Mouse (Mus musculus) hindbrain, embryonic 16.5 days (tissue): ENCODE results near the gene Tpbgl. TPM values are rescaled to one million over a fixed set of nuclear protein-coding genes. Genes with fewer than 3 reads are reported as not detected.

Experiments
- ATAC-seq: fragments of 200-750 bp; cut with Nextera tagmentation; 2 replicates; pipeline ENCODE4 v1.8.0; 2017; ENCODE audit warnings: moderate TSS enrichment, moderate library complexity
- H3K27ac ChIP-seq: fragments of 300-500 bp; sonication (generic); 2 replicates; pipeline ENCODE4 v1.5.1; 2014; ENCODE audit warnings: low read depth, mild to moderate bottlenecking, control low read depth, low read length, moderate library complexity
- H3K27me3 ChIP-seq: fragments of 300-500 bp; sonication (generic); replicated peaks from 2 replicates; pipeline ENCODE4 v1.6.1; 2014; ENCODE audit warnings: low read length; ENCODE audit not compliant: control insufficient read depth, insufficient read depth
- H3K36me3 ChIP-seq: fragments of 300-500 bp; sonication (generic); 2 replicates; pipeline ENCODE4 v1.6.1; 2014; ENCODE audit warnings: mild to moderate bottlenecking, low read length, moderate library complexity, mixed read lengths; ENCODE audit not compliant: control insufficient read depth, insufficient read depth
- H3K4me1 ChIP-seq: fragments of 300-500 bp; sonication (generic); 2 replicates; pipeline ENCODE4 v1.6.1; 2014; ENCODE audit warnings: low read depth, low read length; ENCODE audit not compliant: control insufficient read depth, insufficient read depth
- H3K4me2 ChIP-seq: fragments of 300-500 bp; sonication (generic); 2 replicates; pipeline ENCODE4 v1.6.1; 2014; ENCODE audit warnings: mild to moderate bottlenecking, low read length, control low read depth, moderate library complexity
- H3K4me3 ChIP-seq: fragments of 300-500 bp; sonication (generic); 2 replicates; pipeline ENCODE4 v1.5.1; 2014; ENCODE audit warnings: mild to moderate bottlenecking, low read length, control low read depth, moderate library complexity
- H3K9ac ChIP-seq: fragments of 300-500 bp; sonication (generic); 2 replicates; pipeline ENCODE4 v1.6.1; 2014; ENCODE audit warnings: low read depth, mild to moderate bottlenecking, control low read depth, low read length, moderate library complexity
- H3K9me3 ChIP-seq: fragments of 300-500 bp; sonication (generic); 2 replicates; pipeline ENCODE4 v1.6.1; 2014; ENCODE audit warnings: mild to moderate bottlenecking, low read length, moderate library complexity; ENCODE audit not compliant: control insufficient read depth
- WGBS: fragments of 180-500 bp; shearing (Covaris S2); extraction: QIAGEN DNeasy Blood & Tissue Kit; methylation state at CpG from one replicate; pipeline ENCODE4 v1.1.7; 2014; 5-methylcytosine and 5-hydroxymethylcytosine counted together
- polyA plus RNA-seq: library from polyadenylated mRNA; unstranded; fragments of >200 nt; fragmentation: Nextera tagmentation; extraction: Ambion mirVana; gene quantifications from 2 replicates; pipeline ENCODE4 v1.2.1, GENCODE M21; 2015

Tpbgl gene
- polyA plus RNA-seq, 1 experiment from 2014 or later, result 2.2 TPM

GRCm38 (mm10) chr7:99592669-99593068 is 34.2 kb downstream of the Tpbgl start:
- Histone ChIP-seq H3K4me1 (no peaks in the 10 kb centered on the region), H3K9ac (no peak overlapping the region), H3K4me3 (no peak overlapping the region), H3K36me3 (peaks cover 47% of the 10 kb centered on the region), H3K27me3 (no peaks in the 10 kb centered on the region), H3K9me3 (no peaks in the 10 kb centered on the region), H3K27ac (no peak overlapping the region), H3K4me2 (no peak overlapping the region)
- 100% methylated on average over 3 of the region's 3 CpGs for WGBS
- no peak for ATAC-seq

DNA sequence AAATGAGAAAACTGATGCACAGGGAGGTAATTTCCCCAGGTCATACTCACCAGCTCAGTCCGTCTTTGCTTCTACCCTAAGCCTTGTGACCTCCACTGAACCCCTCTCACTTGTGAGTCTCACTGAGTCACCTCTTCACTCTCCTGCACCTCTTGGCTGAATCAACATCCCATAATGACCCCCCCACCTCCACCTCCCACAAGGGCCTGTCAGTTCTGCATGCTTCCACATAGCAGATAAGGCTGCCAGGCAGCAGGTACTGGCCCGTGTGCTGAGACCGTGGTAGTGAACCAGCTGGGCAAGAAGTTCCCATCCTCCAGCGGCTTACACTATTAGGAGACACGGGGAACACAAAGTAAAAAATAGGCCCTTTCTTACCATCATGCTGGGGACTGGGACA is 36.3 kb downstream of the Tpbgl start:
- 50% methylated on average over 5 of the region's 5 CpGs for WGBS
- no peak for ATAC-seq

GRCm38 (mm10) chr7:99590064-99590463 is 36.8 kb downstream of the Tpbgl start:
- H3K9me3 ChIP-seq, result no peaks in the 10 kb centered on the region
- no peak overlapping the region for H3K27ac ChIP-seq
- peaks cover 30% of the 10 kb centered on the region for H3K36me3 ChIP-seq
- H3K9ac ChIP-seq, result no peak overlapping the region
- no peak overlapping the region for H3K4me3 ChIP-seq
- H3K4me1 ChIP-seq, result peaks cover 6% of the 10 kb centered on the region; the same call in 1 of the 2 replicates
- ATAC-seq, result peak; percentile 21; the same call in 1 of the 2 replicates
- H3K27me3 ChIP-seq, result no peaks in the 10 kb centered on the region
- WGBS, result 0% methylated on average over 3 of the region's 3 CpGs
- H3K4me2 ChIP-seq, result no peak overlapping the region

More for the DNA sequence above, 36.3 kb downstream of the Tpbgl start:
- Histone ChIP-seq H3K27me3 (no peaks in the 10 kb centered on the region), H3K9me3 (no peaks in the 10 kb centered on the region), H3K4me3 (no peak overlapping the region), H3K4me2 (no peak overlapping the region), H3K9ac (no peak overlapping the region), H3K27ac (no peak overlapping the region), H3K4me1 (peaks cover 6% of the 10 kb centered on the region; the same call in 1 of the 2 replicates), H3K36me3 (peaks cover 36% of the 10 kb centered on the region)

GRCm38 (mm10) chr7:99585976-99586375 is 40.9 kb downstream of the Tpbgl start:
- H3K27ac ChIP-seq, result no peak overlapping the region
- no peak for ATAC-seq
- H3K36me3 ChIP-seq, result peaks cover 15% of the 10 kb centered on the region; the same call in 1 of the 2 replicates

GRCm38 (mm10) chr7:99583625-99584024 is 43.3 kb downstream of the Tpbgl start:
- Histone ChIP-seq H3K36me3 (peaks cover 13% of the 10 kb centered on the region; the same call in 1 of the 2 replicates), H3K4me2 (no peak overlapping the region), H3K27ac (no peak overlapping the region), H3K4me1 (peaks cover 18% of the 10 kb centered on the region), H3K9me3 (no peaks in the 10 kb centered on the region), H3K4me3 (no peak overlapping the region), H3K27me3 (no peaks in the 10 kb centered on the region), H3K9ac (no peak overlapping the region)
- WGBS, result 79% methylated on average over 5 of the region's 5 CpGs
- no peak for ATAC-seq

More at GRCm38 (mm10) chr7:99585976-99586375, 40.9 kb downstream of the Tpbgl start:
- Histone ChIP-seq H3K9ac (no peak overlapping the region), H3K9me3 (no peaks in the 10 kb centered on the region), H3K4me2 (no peak overlapping the region), H3K27me3 (no peaks in the 10 kb centered on the region), H3K4me3 (no peak overlapping the region), H3K4me1 (peaks cover 7% of the 10 kb centered on the region)
- WGBS, result 77% methylated on average over 8 of the region's 8 CpGs

GRCm38 (mm10) chr7:99582867-99583266 is 44.0 kb downstream of the Tpbgl start:
- Histone ChIP-seq H3K36me3 (peaks cover 13% of the 10 kb centered on the region; the same call in 1 of the 2 replicates), H3K27me3 (no peaks in the 10 kb centered on the region), H3K27ac (no peak overlapping the region), H3K9ac (no peak overlapping the region), H3K4me1 (peaks cover 18% of the 10 kb centered on the region), H3K4me3 (no peak overlapping the region), H3K4me2 (no peak overlapping the region), H3K9me3 (no peaks in the 10 kb centered on the region)
- ATAC-seq, result no peak
- 33% methylated on average over 4 of the region's 4 CpGs for WGBS

- no peak overlapping the region for H3K9ac ChIP-seq
- no peak overlapping the region for H3K4me2 ChIP-seq
- H3K4me1 ChIP-seq, result peaks cover 18% of the 10 kb centered on the region
- no peaks in the 10 kb centered on the region for H3K27me3 ChIP-seq
- peaks cover 10% of the 10 kb centered on the region; the same call in 1 of the 2 replicates for H3K36me3 ChIP-seq
- ATAC-seq, result no peak
- H3K4me3 ChIP-seq, result no peak overlapping the region
- no peaks in the 10 kb centered on the region for H3K9me3 ChIP-seq
- H3K27ac ChIP-seq, result no peak overlapping the region
- 34% methylated on average over 7 of the region's 7 CpGs for WGBS
These were observed 44.6 kb downstream of the Tpbgl start for GRCm38 (mm10) chr7:99582306-99582705.

- Histone ChIP-seq H3K36me3 (peaks cover 8% of the 10 kb centered on the region; the same call in 1 of the 2 replicates), H3K4me2 (no peak overlapping the region; the same call in 1 of the 2 replicates), H3K9ac (no peak overlapping the region), H3K4me3 (no peak overlapping the region), H3K27me3 (no peaks in the 10 kb centered on the region), H3K4me1 (peaks cover 13% of the 10 kb centered on the region), H3K27ac (no peak overlapping the region), H3K9me3 (no peaks in the 10 kb centered on the region)
- no peak for ATAC-seq
- WGBS, result 57% methylated on average over 6 of the region's 6 CpGs
These were observed 46.7 kb downstream of the Tpbgl start for GRCm38 (mm10) chr7:99580247-99580646.

DNA sequence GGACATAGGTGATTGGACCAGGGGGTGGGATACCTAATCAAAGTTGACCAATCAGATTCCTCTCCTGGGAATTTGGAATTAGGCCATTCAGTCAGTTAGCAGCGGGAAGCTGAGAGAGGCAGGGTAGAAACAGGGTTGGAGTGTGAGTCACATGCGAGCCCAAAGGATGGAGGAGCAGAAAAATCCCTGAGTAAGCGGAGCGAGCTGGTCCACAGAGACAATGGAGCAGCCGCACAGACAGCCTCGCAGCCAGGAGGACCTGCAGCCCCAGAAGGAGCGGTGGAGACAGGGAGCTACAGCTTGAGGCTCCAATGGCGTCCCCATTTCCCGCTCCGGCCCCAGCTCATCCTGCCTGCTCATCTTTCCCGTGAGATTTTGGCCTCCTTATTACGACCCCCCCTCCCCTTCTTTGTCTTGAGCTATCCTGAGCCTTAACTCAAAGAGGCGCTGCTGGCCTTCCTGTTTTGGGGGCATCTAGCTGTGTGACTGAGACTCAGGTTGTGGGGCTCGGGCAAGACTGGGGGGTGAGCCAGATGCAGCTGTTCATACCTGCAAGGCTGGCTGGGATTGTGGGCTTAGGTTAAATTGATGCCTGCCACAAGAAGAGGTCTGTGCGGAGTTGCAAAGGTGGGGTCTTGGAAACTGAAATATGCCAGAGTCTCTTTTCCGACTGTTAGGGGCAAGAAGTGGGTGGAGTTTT is 47.3 kb downstream of the Tpbgl start:
- WGBS, result 7% methylated on average over 16 of the region's 16 CpGs
- H3K4me3 ChIP-seq, result peak overlapping the region; percentile 2; the same call in 1 of the 2 replicates
- H3K4me2 ChIP-seq, result peak overlapping the region; percentile 39
- ATAC-seq, result peak; percentile 66
- H3K27ac ChIP-seq, result peak overlapping the region; percentile 36
- H3K9ac ChIP-seq, result peak overlapping the region; percentile 28
- H3K4me1 ChIP-seq, result peaks cover 13% of the 10 kb centered on the region
- H3K9me3 ChIP-seq, result no peaks in the 10 kb centered on the region
- H3K27me3 ChIP-seq, result no peaks in the 10 kb centered on the region
- peaks cover 8% of the 10 kb centered on the region; the same call in 1 of the 2 replicates for H3K36me3 ChIP-seq
